26 mouse cellular contexts compared by ENCODE assay signal in the genomic region with DNA sequence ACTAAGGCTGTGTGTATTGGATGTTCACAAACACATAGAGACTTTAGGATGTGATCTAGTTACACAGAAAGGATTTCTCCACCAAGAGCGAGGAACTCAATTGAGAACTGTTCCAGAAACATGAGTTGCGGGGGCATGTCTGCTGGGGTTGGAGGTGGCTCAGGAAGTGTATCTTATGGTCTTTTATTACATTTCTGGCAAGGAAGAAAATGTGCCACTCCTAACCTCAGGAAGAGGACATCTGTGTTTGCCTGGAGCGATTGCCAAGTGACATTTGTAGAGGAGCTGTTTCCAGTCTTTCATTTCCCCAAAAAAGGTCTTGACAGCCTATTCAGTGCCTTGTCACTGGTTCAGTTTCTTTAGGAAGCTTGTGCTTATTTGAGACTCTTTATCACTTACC.
A peak's percentile ranks its signal among the peaks of the same experiment; 100 is the strongest.
DNase-seq lines count a peak whose midpoint lies in the region; ATAC-seq and TF ChIP-seq lines count a peak whose summit lies in the region.
"Had no signal": no experiment of that assay in that cellular context is flagged by ENCODE, and none has a peak within 500 bp of the region (broad histone marks: within the 10 kb centered on the region; RNA-seq: fewer than 3 reads in every experiment).

No protein-coding gene starts in this region.

- no peak overlapping the region for H3K4me2 ChIP-seq in kidney, embryonic 16.5 days (replicated peaks; ENCODE audit: low read depth, low read length)
- H3K4me2 ChIP-seq: embryonic facial prominence, embryonic 13.5 days; forebrain, embryonic 12.5 days; forebrain, embryonic 15.5 days; hindbrain, embryonic 12.5 days; hindbrain, embryonic 15.5 days had no signal

- H3K9me3 ChIP-seq in kidney, embryonic 16.5 days (ENCODE audit: low read length): no peaks in the 10 kb centered on the region
- H3K9me3 ChIP-seq: embryonic facial prominence, embryonic 10.5 days; embryonic facial prominence, embryonic 13.5 days; forebrain, embryonic 12.5 days; forebrain, embryonic 15.5 days; heart, embryonic 10.5 days; hindbrain, embryonic 12.5 days; hindbrain, embryonic 15.5 days had no signal

- peak; percentile 33 for DNase-seq in layer of hippocampus, adult 11-12 months (ENCODE audit: low spot score)
- DNase-seq in layer of hippocampus, postnatal 10 days (ENCODE audit: low spot score in 2 of 2): no peak
- peak; percentile 27 to 58 for DNase-seq in layer of hippocampus, adult 2 months (ENCODE audit: low spot score in 2 of 2)
- DNase-seq in layer of hippocampus, postnatal 36 days: peak; percentile 40 to 44
- DNase-seq in adrenal gland, postnatal 14 days: no peak
- DNase-seq: adrenal gland, postnatal 10 days; B cell, adult 2 months; cerebellum, adult 11-12 months; cerebellum, adult 8-10 months; cerebellum, postnatal 10 days; cerebellum, postnatal 36 days; embryo, embryonic 11 days; gastrocnemius, postnatal 25 days; heart, adult 2 months had no signal

- TF ChIP-seq CTCF in layer of hippocampus, adult 2 months (conservative IDR thresholded peaks at IDR 0.05): no peak

- WGBS in kidney, embryonic 16.5 days: 76% methylated on average over 3 of the region's 3 CpGs

- no peak overlapping the region for H3K4me3 ChIP-seq in layer of hippocampus, adult 2 months
- H3K4me3 ChIP-seq in kidney, embryonic 16.5 days (ENCODE audit: low read length): no peak overlapping the region
- H3K4me3 ChIP-seq: embryonic facial prominence, embryonic 10.5 days; embryonic facial prominence, embryonic 13.5 days; erythroblast, embryonic 14.5 days; forebrain, embryonic 12.5 days; forebrain, embryonic 15.5 days; heart, adult 2 months; heart, embryonic 10.5 days; hindbrain, embryonic 12.5 days; hindbrain, embryonic 15.5 days had no signal

- H3K4me1 ChIP-seq in kidney, embryonic 16.5 days (ENCODE audit: insufficient read depth, low read length): no peaks in the 10 kb centered on the region
- H3K4me1 ChIP-seq: embryonic facial prominence, embryonic 10.5 days; embryonic facial prominence, embryonic 13.5 days; forebrain, embryonic 12.5 days; forebrain, embryonic 15.5 days; heart, embryonic 10.5 days; hindbrain, embryonic 12.5 days; hindbrain, embryonic 15.5 days had no signal

- H3K27ac ChIP-seq in layer of hippocampus, adult 2 months: no peak overlapping the region
- H3K27ac ChIP-seq in kidney, embryonic 16.5 days (ENCODE audit: low read length): no peak overlapping the region
- H3K27ac ChIP-seq: embryonic facial prominence, embryonic 10.5 days; embryonic facial prominence, embryonic 13.5 days; forebrain, embryonic 12.5 days; forebrain, embryonic 15.5 days; heart, adult 2 months; heart, embryonic 10.5 days; hindbrain, embryonic 12.5 days; hindbrain, embryonic 15.5 days had no signal

- no peak for ATAC-seq in kidney, embryonic 16.5 days (ENCODE audit: low FRiP score, low TSS enrichment)
- ATAC-seq: forebrain, embryonic 15.5 days; Patski had no signal

- no peak overlapping the region for H3K9ac ChIP-seq in kidney, embryonic 16.5 days (replicated peaks; ENCODE audit: low read length)
- H3K9ac ChIP-seq: embryonic facial prominence, embryonic 13.5 days; forebrain, embryonic 12.5 days; forebrain, embryonic 15.5 days; hindbrain, embryonic 12.5 days; hindbrain, embryonic 15.5 days had no signal

- H3K36me3 ChIP-seq in kidney, embryonic 16.5 days (ENCODE audit: insufficient read depth, low read length): no peaks in the 10 kb centered on the region
- H3K36me3 ChIP-seq: embryonic facial prominence, embryonic 10.5 days; embryonic facial prominence, embryonic 13.5 days; forebrain, embryonic 12.5 days; forebrain, embryonic 15.5 days; G1E; heart, embryonic 10.5 days; hindbrain, embryonic 12.5 days; hindbrain, embryonic 15.5 days had no signal

- H3K27me3 ChIP-seq in kidney, embryonic 16.5 days (ENCODE audit: insufficient read depth, low read length): no peaks in the 10 kb centered on the region
- H3K27me3 ChIP-seq: CH12.LX; embryonic facial prominence, embryonic 13.5 days; forebrain, embryonic 12.5 days; forebrain, embryonic 15.5 days; hindbrain, embryonic 12.5 days; hindbrain, embryonic 15.5 days had no signal

Comparison
In these comparisons a context has a peak if more than half of its experiments do, and no peak if none do; other contexts are left out.
1. DNase-seq: peak in layer of hippocampus, adult 11-12 months (single experiment), layer of hippocampus, adult 2 months (2 of 2) and layer of hippocampus, postnatal 36 days (2 of 2); none in layer of hippocampus, postnatal 10 days (0 of 2) and adrenal gland, postnatal 14 days (single experiment).